Mouse (Mus musculus): ENCODE results near the gene Ppip5k2.

The Ppip5k2 gene

DNA sequence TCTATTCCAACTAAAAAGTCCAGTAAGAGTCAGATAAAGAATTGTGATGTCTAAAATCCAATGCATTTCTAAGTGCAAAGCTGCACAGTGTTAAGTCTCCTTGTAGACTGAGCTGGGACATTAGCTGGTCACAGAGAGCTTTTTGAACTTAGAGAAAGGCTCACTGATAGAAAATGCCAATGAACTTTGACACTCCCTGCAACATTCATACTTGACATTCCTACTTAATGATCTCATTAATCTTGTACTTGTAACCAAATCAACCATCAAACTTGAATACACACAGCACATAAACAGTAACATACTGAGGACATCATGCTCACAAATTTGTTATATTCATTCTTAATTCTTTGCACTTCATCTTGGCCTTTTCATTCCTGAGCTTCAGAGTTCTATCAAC, 10.4 kb downstream of the Ppip5k2 start:
- in situ Hi-C loops (cut with MboI, MseI): loop anchor here (5.0 kb wide), 1 partner anchor 98 kb away; the partner anchor contains the start of gene D1Ertd622e

GRCm38 (mm10) chr1:97754392-97754791, 15.8 kb downstream of the Ppip5k2 start:
- in situ Hi-C loops (cut with MboI, MseI): no loop called here

DNA sequence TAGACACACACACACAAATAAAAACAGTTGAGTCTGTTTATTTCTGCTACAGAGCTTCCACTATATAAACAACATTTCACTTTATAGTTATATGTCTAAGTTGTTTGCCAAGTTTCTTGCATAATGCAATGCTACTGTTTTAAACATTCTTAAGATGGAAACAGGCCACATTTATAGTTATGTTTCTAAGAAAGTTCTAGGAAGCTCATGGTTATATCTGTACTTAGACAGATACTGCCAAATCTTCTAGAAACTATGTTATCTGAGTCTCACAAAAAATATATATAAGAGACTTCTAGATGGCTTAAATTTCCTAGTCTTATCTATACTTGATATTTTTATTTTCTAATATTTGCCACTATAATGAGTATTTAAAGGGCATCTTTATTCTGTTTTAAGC, 17.0 kb downstream of the Ppip5k2 start:
- in situ Hi-C loops (cut with MboI, MseI): no loop called here

DNA sequence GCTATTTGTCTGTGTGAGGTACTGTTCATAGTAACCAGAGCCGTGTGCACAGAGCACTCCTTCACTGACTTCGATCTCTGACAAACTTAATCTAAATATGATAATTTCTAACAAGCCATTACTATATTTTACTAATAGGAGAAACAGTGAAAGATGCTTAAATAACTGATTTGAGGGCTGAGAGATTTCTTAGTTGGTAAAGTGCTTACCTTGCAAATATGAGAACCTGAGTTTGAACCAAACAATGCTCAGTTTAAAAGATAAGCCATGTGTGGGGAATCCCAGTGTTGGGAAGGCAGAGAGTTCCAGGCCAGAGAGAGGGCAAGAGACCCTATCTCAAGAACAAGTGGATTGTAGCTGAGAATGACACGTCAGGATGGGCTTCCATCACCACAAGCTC, 22.0 kb downstream of the Ppip5k2 start:
- in situ Hi-C loops (cut with MboI, MseI): no loop called here

DNA sequence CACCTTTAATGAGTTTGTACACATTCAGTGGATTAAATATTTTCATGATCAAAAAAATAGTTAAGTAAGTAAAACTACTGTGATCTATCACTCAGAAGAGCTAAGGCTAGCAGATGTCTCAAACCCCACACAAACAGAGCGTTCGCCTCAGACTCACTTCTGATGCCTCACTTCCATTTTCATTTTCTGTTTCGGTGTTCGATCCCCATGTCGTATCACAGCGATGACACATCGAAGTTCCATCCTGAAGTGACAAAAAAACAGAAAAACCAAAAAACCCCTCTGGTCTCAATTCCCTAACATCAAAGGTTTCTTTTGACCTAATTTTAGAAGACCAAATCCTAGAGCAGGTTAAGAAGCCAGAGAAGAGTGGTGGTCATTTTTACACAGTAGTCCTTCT, 23.9 kb downstream of the Ppip5k2 start:
- in situ Hi-C loops (cut with MboI, MseI): no loop called here

GRCm38 (mm10) chr1:97745712-97746111, 24.5 kb downstream of the Ppip5k2 start:
- in situ Hi-C loops (cut with MboI, MseI): no loop called here

DNA sequence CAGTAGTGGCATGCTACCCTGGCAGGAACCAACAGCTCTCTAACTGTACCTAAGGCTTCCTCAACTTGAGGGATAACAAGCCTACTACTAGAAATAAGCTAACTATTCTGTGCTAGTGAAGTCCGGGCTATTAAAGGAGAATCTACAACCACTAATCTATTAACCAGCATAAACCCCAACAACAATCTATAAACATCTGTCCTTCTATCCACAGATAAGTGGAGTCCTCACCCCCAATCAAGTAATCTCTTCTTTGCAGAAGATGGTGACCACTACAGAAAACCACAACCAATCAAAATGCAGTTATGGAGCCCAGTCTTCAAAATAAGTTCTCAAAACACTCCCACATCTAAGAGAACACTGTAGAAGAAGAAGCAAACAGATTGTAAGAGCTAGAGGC, 27.1 kb downstream of the Ppip5k2 start:
- in situ Hi-C loops (cut with MboI, MseI): no loop called here

DNA sequence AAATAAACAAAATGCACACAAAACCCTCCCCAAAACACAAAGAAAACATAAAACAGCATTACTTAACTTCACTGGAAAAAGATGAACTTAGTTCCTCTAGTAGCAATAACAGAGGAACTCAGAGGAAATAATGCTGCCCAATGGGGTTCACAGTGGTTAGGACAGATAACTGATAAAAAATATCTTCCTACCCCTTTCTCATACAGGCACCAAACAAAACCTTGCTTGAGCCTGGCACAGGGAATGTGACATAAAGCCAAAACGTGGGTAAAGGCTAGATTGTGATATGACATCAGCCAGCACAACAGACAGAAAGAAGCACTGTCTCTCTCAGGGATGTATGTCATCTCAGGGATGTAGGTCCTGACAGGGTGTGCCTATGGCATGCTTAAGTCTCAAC, 40.9 kb downstream of the Ppip5k2 start:
- in situ Hi-C loops (cut with MboI, MseI): no loop called here

- in situ Hi-C loops (cut with MboI, MseI): no loop called here
Observed at GRCm38 (mm10) chr1:97726730-97727129, 43.5 kb downstream of the Ppip5k2 start.

DNA sequence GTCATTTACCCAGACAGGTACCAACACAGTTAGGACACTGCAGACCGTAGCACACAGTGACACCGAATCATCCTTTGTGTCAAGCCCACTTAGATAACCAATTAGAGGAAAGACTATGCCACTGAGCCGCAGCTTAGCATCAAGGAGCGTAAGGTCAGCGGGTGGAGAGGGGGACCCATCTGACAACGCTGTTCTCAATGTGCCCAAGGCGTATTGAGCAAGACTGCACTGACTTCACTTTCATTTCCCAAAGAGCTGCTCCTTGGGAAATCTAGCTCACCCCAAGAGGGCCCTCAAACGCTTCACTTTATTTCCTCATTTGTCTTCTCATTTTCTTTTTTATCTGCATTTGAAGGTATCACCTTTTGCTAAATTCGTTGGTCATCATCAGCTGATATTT, 51.8 kb downstream of the Ppip5k2 start:
- in situ Hi-C loops (cut with MboI, MseI): no loop called here

GRCm38 (mm10) chr1:97714334-97714868, 55.8 kb downstream of the Ppip5k2 start:
- in situ Hi-C loops (cut with MboI, MseI): no loop called here

- in situ Hi-C loops (cut with MboI, MseI): no loop called here
Observed at GRCm38 (mm10) chr1:97710520-97710919, 59.7 kb downstream of the Ppip5k2 start.

DNA sequence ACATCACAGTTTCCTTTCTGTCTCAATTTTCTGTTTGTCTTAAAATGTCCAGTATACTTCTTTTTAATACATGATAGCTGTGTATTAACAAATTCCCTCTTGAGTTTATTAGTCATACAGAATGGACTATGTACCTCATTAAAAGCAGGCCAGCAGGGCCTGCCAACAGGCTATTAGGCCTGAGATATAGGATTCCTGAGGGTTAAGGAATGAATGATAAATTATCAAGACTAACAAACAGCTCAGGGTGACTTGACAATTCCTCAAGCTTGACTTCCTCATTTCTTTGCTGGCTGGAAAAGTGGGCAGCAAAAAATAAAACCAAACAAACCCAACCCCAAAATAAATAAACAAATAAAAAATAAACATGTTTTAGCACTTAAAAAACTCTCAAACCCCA, 64.8 kb downstream of the Ppip5k2 start:
- in situ Hi-C loops (cut with MboI, MseI): no loop called here

GRCm38 (mm10) chr1:97704646-97705045, 65.6 kb downstream of the Ppip5k2 start:
- in situ Hi-C loops (cut with MboI, MseI): no loop called here

- in situ Hi-C loops (cut with MboI, MseI): loop anchor here (10.0 to 25.0 kb wide), 3 partner anchors 214 to 837 kb away; partner anchors contain the start of gene Slco4c1
Observed at GRCm38 (mm10) chr1:97698956-97699570, 71.1 kb downstream of the Ppip5k2 start.

GRCm38 (mm10) chr1:97697273-97697672, 72.9 kb downstream of the Ppip5k2 start:
- in situ Hi-C loops (cut with MboI, MseI): loop anchor here (10.0 to 25.0 kb wide), 3 partner anchors 212 to 835 kb away; partner anchors contain the start of gene Slco4c1

GRCm38 (mm10) chr1:97693825-97694224, 76.4 kb downstream of the Ppip5k2 start:
- in situ Hi-C loops (cut with MboI, MseI): loop anchor here (5.0 to 25.0 kb wide), 4 partner anchors 209 to 832 kb away; partner anchors contain the start of gene Slco4c1

DNA sequence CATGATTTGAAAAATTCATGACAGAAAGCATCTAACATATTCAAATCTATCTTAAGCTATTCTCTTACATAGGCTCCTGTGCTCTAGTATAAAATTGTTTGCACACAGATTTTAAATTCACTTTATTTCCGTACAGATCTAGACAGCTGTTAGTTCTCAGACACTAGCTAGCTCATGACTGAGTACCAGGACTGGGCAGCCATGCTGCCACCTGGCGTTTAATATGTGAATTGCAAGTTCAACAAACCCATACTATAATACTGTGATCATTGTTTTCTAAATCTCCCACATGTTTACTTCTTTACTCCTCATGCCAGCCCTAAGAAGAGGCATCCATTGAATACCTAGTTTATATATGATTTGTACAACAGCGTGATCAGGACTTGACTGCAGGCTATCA, 81.5 kb downstream of the Ppip5k2 start:
- in situ Hi-C loops (cut with MboI, MseI): loop anchor here (25.0 kb wide), 2 partner anchors 326 to 826 kb away; partner anchors contain the start of gene Slco4c1

DNA sequence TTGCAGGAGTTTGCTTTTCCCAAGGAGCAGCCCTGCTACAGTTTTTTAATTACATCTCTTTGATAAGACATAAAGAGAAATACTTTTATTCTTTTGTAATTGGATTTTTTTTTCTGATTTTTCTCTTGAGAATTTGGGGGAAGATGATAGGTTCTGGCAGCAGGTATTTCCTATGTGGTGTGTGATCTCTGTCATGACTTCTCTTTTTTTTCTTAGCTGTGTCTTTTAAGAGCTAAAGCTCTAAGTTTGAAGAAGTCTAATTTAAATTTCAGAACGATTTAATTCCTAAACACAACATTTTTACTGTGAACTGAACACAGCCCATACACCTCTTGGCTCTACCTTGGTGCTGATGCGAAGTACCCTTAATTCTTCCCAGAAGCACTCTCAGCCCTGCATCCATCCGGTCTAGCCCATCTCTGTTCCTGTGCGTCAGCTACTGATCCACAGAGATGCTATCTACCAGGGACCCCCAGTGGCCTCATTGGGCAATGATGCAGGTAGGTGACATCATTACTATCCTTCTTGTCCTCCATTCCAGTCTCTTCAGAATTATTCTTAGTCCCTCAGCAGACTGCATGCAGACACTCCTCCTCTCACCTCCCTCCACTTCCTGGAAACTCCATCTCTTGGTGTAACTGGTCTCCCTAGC, 93.6 kb downstream of the Ppip5k2 start:
- in situ Hi-C loops (cut with MboI, MseI): loop anchor here (25.0 kb wide), 2 partner anchors 314 to 814 kb away; partner anchors contain the start of gene Slco4c1

- in situ Hi-C loops (cut with MboI, MseI): loop anchor here (25.0 kb wide), 2 partner anchors 314 to 814 kb away; partner anchors contain the start of gene Slco4c1
Observed at GRCm38 (mm10) chr1:97676115-97676514, 94.1 kb downstream of the Ppip5k2 start.

DNA sequence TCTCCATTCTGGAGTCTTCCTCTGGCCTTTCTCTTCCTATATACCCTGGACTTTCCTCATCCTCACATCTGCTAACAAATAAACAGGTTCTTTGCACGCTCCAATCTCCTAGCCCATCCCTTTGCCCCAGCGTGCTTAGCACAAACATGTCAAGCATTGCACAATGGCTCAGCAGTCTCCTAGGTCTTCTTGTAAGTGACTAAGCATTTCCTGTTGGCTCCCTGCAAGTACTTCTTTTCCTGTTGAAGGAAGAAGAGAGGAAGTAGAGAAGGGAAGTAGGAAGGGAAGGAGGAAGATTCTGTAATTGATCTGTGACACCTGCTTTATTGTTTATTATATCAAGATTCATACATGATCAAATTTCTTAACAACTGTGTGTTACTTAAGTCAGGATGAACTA, 97.4 kb downstream of the Ppip5k2 start:
- in situ Hi-C loops (cut with MboI, MseI): no loop called here

GRCm38 (mm10) chr1:97667288-97667687, 102.9 kb downstream of the Ppip5k2 start:
- in situ Hi-C loops (cut with MboI, MseI): no loop called here

DNA sequence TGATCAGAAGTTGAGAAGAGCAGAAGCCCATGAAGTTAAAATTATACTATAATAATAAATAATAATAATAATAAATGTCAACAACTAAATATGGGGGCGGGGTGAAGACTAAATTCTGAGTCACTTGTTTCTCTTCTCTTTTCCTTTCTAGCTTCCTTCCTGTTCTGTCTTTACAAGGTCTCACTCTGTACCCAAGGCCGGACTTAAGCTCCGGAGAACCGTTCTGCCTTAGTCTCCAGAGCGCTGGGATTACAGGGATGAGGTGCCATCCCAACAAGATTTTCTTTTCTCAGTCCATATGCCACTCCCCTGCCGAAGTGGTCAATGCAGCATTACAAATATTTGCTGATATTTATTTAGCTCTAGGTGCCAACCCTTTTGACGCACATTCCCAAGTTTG, 107.9 kb downstream of the Ppip5k2 start:
- in situ Hi-C loops (cut with MboI, MseI): loop anchor here (5.0 kb wide), 1 partner anchor 95 kb away; no protein-coding TSS in a partner anchor
